Mouse (Mus musculus) forebrain, postnatal 0 days (tissue): ENCODE measurements at regions not wholly inside any gene's neighbourhood (a gene's known extent, or its start where the extent isn't known, plus 50 kb on each side); places are given as distances from the start of the nearest gene placed in this dataset.

ENCODE experiments used
- ATAC-seq: fragments of 200-750 bp; cut with Nextera tagmentation; 2 replicates; pipeline ENCODE4 v1.8.0; 2017; ENCODE audit warnings: mild to moderate bottlenecking, moderate library complexity
- DNase-seq: peaks from one replicate; pipeline ENCODE4 v3.0.0-alpha.2; 2015
- H3K27ac ChIP-seq: fragments of 300-500 bp; sonication (generic); 2 replicates; pipeline ENCODE4 v1.5.1; 2014; ENCODE audit warnings: low read depth, mild to moderate bottlenecking, antibody characterized with exemption, low read length, moderate library complexity, mixed read lengths
- H3K27me3 ChIP-seq: fragments of 300-500 bp; sonication (generic); 2 replicates; pipeline ENCODE4 v1.6.1; 2014; ENCODE audit warnings: mild to moderate bottlenecking, low read length, mixed read lengths; ENCODE audit not compliant: insufficient read depth
- H3K36me3 ChIP-seq: fragments of 300-500 bp; sonication (generic); 2 replicates; pipeline ENCODE4 v1.6.1; 2014; ENCODE audit warnings: mild to moderate bottlenecking, moderate library complexity; ENCODE audit not compliant: insufficient read depth
- H3K4me1 ChIP-seq: fragments of 300-500 bp; sonication (generic); 2 replicates; pipeline ENCODE4 v1.6.1; 2014; ENCODE audit warnings: antibody characterized with exemption; ENCODE audit not compliant: insufficient read depth
- H3K4me2 ChIP-seq: fragments of 300-500 bp; sonication (generic); 2 replicates; pipeline ENCODE4 v1.6.1; 2014; ENCODE audit warnings: low read depth, mild to moderate bottlenecking, moderate library complexity
- H3K4me3 ChIP-seq: fragments of 300-500 bp; sonication (generic); 2 replicates; pipeline ENCODE4 v1.5.1; 2014; ENCODE audit warnings: low read depth, low read length, mixed read lengths
- H3K9ac ChIP-seq: fragments of 300-500 bp; sonication (generic); 2 replicates; pipeline ENCODE4 v1.6.1; 2014; ENCODE audit warnings: mild to moderate bottlenecking
- H3K9me3 ChIP-seq: fragments of 300-500 bp; sonication (generic); 2 replicates; pipeline ENCODE4 v1.6.1; 2016; ENCODE audit warnings: low read length
- CTCF ChIP-seq: sonication (generic); IDR thresholded peaks from 2 replicates; pipeline ENCODE4 v1.5.1; 2016; ENCODE audit warnings: antibody characterized with exemption, control low read depth, low read depth
- WGBS: fragments of 180-500 bp; shearing (Covaris S2); extraction: QIAGEN DNeasy Blood & Tissue Kit; methylation state at CpG from one replicate; pipeline ENCODE4 v1.1.7; 2014; 5-methylcytosine and 5-hydroxymethylcytosine counted together

- no peak for TF ChIP-seq CTCF
- DNase-seq = peak; percentile 29
- no peaks in the 10 kb centered on the region for H3K36me3 ChIP-seq
- ATAC-seq = peak; percentile 74
- H3K4me3 ChIP-seq = no peak overlapping the region
- WGBS = 35% methylated on average over 5 of the region's 5 CpGs
- no peak overlapping the region for H3K4me2 ChIP-seq
- H3K27ac ChIP-seq = no peak overlapping the region
- H3K4me1 ChIP-seq = peaks cover 4% of the 10 kb centered on the region; the same call in 1 of the 2 replicates
- H3K27me3 ChIP-seq = no peaks in the 10 kb centered on the region
- no peak overlapping the region for H3K9ac ChIP-seq
- H3K9me3 ChIP-seq = no peaks in the 10 kb centered on the region
Observed at GRCm38 (mm10) chr14:28660872-28661588, 156.5 kb downstream of the Wnt5a start.

- H3K4me1 ChIP-seq = peaks cover 4% of the 10 kb centered on the region; the same call in 1 of the 2 replicates
- H3K9me3 ChIP-seq = no peaks in the 10 kb centered on the region
- H3K4me2 ChIP-seq = no peak overlapping the region
- WGBS = 82% methylated on average over 1 of the region's 1 CpGs
- ATAC-seq (no peak), DNase-seq (no peak)
- H3K9ac ChIP-seq = no peak overlapping the region
- no peak for TF ChIP-seq CTCF
- H3K4me3 ChIP-seq = no peak overlapping the region
- H3K36me3 ChIP-seq = no peaks in the 10 kb centered on the region
- no peaks in the 10 kb centered on the region for H3K27me3 ChIP-seq
- no peak overlapping the region for H3K27ac ChIP-seq
Observed at GRCm38 (mm10) chr14:28663316-28663715, 158.8 kb downstream of the Wnt5a start.

- WGBS = 50% methylated on average over 7 of the region's 7 CpGs
- Histone ChIP-seq H3K4me3 (no peak overlapping the region), H3K4me2 (no peak overlapping the region), H3K36me3 (no peaks in the 10 kb centered on the region), H3K9ac (no peak overlapping the region), H3K9me3 (no peaks in the 10 kb centered on the region), H3K27ac (no peak overlapping the region), H3K27me3 (no peaks in the 10 kb centered on the region), H3K4me1 (peaks cover 4% of the 10 kb centered on the region; the same call in 1 of the 2 replicates)
- no peak for DNase-seq
- TF ChIP-seq CTCF = no peak
- ATAC-seq = no peak
Observed at GRCm38 (mm10) chr14:28664121-28664520, 159.6 kb downstream of the Wnt5a start.

- Histone ChIP-seq H3K4me1 (no peaks in the 10 kb centered on the region), H3K4me3 (no peak overlapping the region), H3K27me3 (no peaks in the 10 kb centered on the region), H3K36me3 (no peaks in the 10 kb centered on the region), H3K4me2 (no peak overlapping the region), H3K27ac (no peak overlapping the region), H3K9ac (no peak overlapping the region), H3K9me3 (no peaks in the 10 kb centered on the region)
- DNase-seq (peak; percentile 79), ATAC-seq (peak; percentile 77)
- WGBS = 33% methylated on average over 5 of the region's 5 CpGs
- no peak for TF ChIP-seq CTCF
Observed at GRCm38 (mm10) chr14:28675476-28675875, 170.9 kb downstream of the Wnt5a start.

- H3K9me3 ChIP-seq = no peaks in the 10 kb centered on the region
- no peak overlapping the region for H3K27ac ChIP-seq
- no peak for TF ChIP-seq CTCF
- H3K4me2 ChIP-seq = no peak overlapping the region
- H3K27me3 ChIP-seq = no peaks in the 10 kb centered on the region
- H3K9ac ChIP-seq = no peak overlapping the region
- WGBS = 15% methylated on average over 2 of the region's 2 CpGs
- DNase-seq = peak; percentile 67
- no peaks in the 10 kb centered on the region for H3K4me1 ChIP-seq
- no peaks in the 10 kb centered on the region for H3K36me3 ChIP-seq
- ATAC-seq = peak; percentile 54
- H3K4me3 ChIP-seq = no peak overlapping the region
Observed at GRCm38 (mm10) chr14:28699780-28700179, 195.2 kb downstream of the Wnt5a start.

- H3K9me3 ChIP-seq = no peaks in the 10 kb centered on the region
- WGBS = 91% methylated on average over 5 of the region's 5 CpGs
- no peaks in the 10 kb centered on the region for H3K4me1 ChIP-seq
- no peak overlapping the region for H3K9ac ChIP-seq
- no peaks in the 10 kb centered on the region for H3K36me3 ChIP-seq
- no peak overlapping the region for H3K4me2 ChIP-seq
- TF ChIP-seq CTCF = no peak
- H3K4me3 ChIP-seq = no peak overlapping the region
- ATAC-seq (no peak), DNase-seq (no peak)
- no peak overlapping the region for H3K27ac ChIP-seq
- no peaks in the 10 kb centered on the region for H3K27me3 ChIP-seq
Observed at GRCm38 (mm10) chr14:28704729-28705128, 200.2 kb downstream of the Wnt5a start.

GRCm38 (mm10) chr14:28714598-28714997 is 210.0 kb downstream of the Wnt5a start:
- no peaks in the 10 kb centered on the region for H3K27me3 ChIP-seq
- no peak overlapping the region for H3K27ac ChIP-seq
- H3K9ac ChIP-seq = no peak overlapping the region
- no peak for TF ChIP-seq CTCF
- H3K9me3 ChIP-seq = no peaks in the 10 kb centered on the region
- WGBS = 67% methylated on average over 10 of the region's 10 CpGs
- DNase-seq = no peak
- no peak overlapping the region for H3K4me2 ChIP-seq
- H3K4me1 ChIP-seq = no peaks in the 10 kb centered on the region
- ATAC-seq = no peak
- H3K4me3 ChIP-seq = no peak overlapping the region
- no peaks in the 10 kb centered on the region for H3K36me3 ChIP-seq
